Mouse (Mus musculus) lung, postnatal 36 days (tissue): ENCODE measurements around the gene Mob1b.
A peak's percentile ranks its signal among the peaks of the same experiment; 100 is the strongest.
"Not testable (repeated sequence)": the region's sequence is repeated elsewhere in the genome, so short reads cannot be mapped to it uniquely, and the experiment has no call there.

Experiments used
- DNase-seq: peaks from one replicate; pipeline ENCODE4 v3.0.0; 2022; ENCODE audit warnings: mixed read lengths

Mob1b gene

GRCm38 (mm10) chr5:88702041-88702440 is 18.6 kb upstream of the Mob1b start:
- DNase-seq, result no peak

GRCm38 (mm10) chr5:88703551-88703950 is 17.1 kb upstream of the Mob1b start:
- DNase-seq, result peak; percentile 32

GRCm38 (mm10) chr5:88711128-88711527 is 9.5 kb upstream of the Mob1b start:
- DNase-seq, result peak; percentile 75

GRCm38 (mm10) chr5:88711618-88712224 is 8.9 kb upstream of the Mob1b start:
- DNase-seq, result peak; percentile 35

- DNase-seq, result no peak
Observed at GRCm38 (mm10) chr5:88712328-88712727, 8.3 kb upstream of the Mob1b start.

GRCm38 (mm10) chr5:88716983-88717382 is 3.7 kb upstream of the Mob1b start:
- no peak for DNase-seq

- DNase-seq, result no peak
Observed at GRCm38 (mm10) chr5:88721003-88721475, 384 bp downstream of the Mob1b start.

- DNase-seq, result peak; percentile 51
Observed at GRCm38 (mm10) chr5:88721565-88722212, 1.0 kb downstream of the Mob1b start.

GRCm38 (mm10) chr5:88722213-88722600 is 1.6 kb downstream of the Mob1b start:
- DNase-seq, result peak; percentile 18

- DNase-seq, result no peak
Observed at GRCm38 (mm10) chr5:88724030-88724429, 3.4 kb downstream of the Mob1b start.

GRCm38 (mm10) chr5:88727593-88728144 is 7.0 kb downstream of the Mob1b start:
- no peak for DNase-seq

GRCm38 (mm10) chr5:88734786-88735185 is 14.1 kb downstream of the Mob1b start:
- peak; percentile 42 for DNase-seq

- not testable (repeated sequence) for DNase-seq
Observed at GRCm38 (mm10) chr5:88741065-88741464, 20.4 kb downstream of the Mob1b start.

GRCm38 (mm10) chr5:88747774-88748173 is 27.1 kb downstream of the Mob1b start:
- no peak for DNase-seq

- no peak for DNase-seq
Observed at GRCm38 (mm10) chr5:88753199-88753598, 32.5 kb downstream of the Mob1b start.

- no peak for DNase-seq
Observed at GRCm38 (mm10) chr5:88762611-88763010, 42.0 kb downstream of the Mob1b start.

- DNase-seq, result no peak
Observed at GRCm38 (mm10) chr5:88764430-88764986, 43.9 kb downstream of the Mob1b start.

- peak; percentile 99 for DNase-seq
Observed at GRCm38 (mm10) chr5:88764987-88765481, 44.4 kb downstream of the Mob1b start, which contains the start of gene Dck. Gene Dck (plus strand): TSS chr5:88764996.

- DNase-seq, result no peak
Observed at GRCm38 (mm10) chr5:88765587-88765986, 44.9 kb downstream of the Mob1b start.

- peak; percentile 32 for DNase-seq
Observed at GRCm38 (mm10) chr5:88766121-88766520, 45.5 kb downstream of the Mob1b start.

- DNase-seq, result no peak
Observed at GRCm38 (mm10) chr5:88766863-88767262, 46.2 kb downstream of the Mob1b start.

- no peak for DNase-seq
Observed at GRCm38 (mm10) chr5:88768201-88768600, 47.5 kb downstream of the Mob1b start.

GRCm38 (mm10) chr5:88782072-88782765 is 61.6 kb downstream of the Mob1b start:
- no peak for DNase-seq
